Mouse (Mus musculus): ENCODE results near the gene Gm49366.

- no peak for TF ChIP-seq CTCF (conservative IDR thresholded peaks at IDR 0.05; ENCODE audit: insufficient read depth, insufficient read length, low read depth, low read length)
- no peak for TF ChIP-seq POLR2A (IDR thresholded peaks at IDR 0.05; ENCODE audit: low read depth, low read length)
Observed at GRCm38 (mm10) chr12:84107012-84107411, 68.3 kb downstream of the Gm49366 start.
